Mouse (Mus musculus) MEL (cell line): ENCODE data around the gene Rbck1.

Source experiments
- CHD2 ChIP-seq: IDR thresholded peaks from 2 replicates; pipeline ENCODE4 v1.6.1; 2011; ENCODE audit warnings: low read length, improper control_type of control experiment
- CTCF ChIP-seq, 3 experiments: IDR thresholded peaks in 2 of 3; conservative IDR thresholded peaks in 1 of 3; 2 replicates each; pipeline ENCODE4 v1.5.1; 2011 to 2012; ENCODE audit warnings: low read length in 3 of 3, low read depth in 2 of 3, mild to moderate bottlenecking in 2 of 3, improper control_type of control experiment in 1 of 3, inconsistent platforms in 1 of 3, mixed read lengths in 1 of 3, moderate library complexity in 1 of 3; ENCODE audit not compliant: control insufficient read depth in 1 of 3, insufficient read depth in 1 of 3, poor library complexity in 1 of 3, severe bottlenecking in 1 of 3
- ELF1 ChIP-seq: IDR thresholded peaks from 2 replicates; pipeline ENCODE4 v1.6.1; 2014; ENCODE audit warnings: low read depth, mild to moderate bottlenecking, inconsistent platforms, low read length, improper control_type of control experiment, moderate library complexity
- EP300 ChIP-seq, 2 experiments: IDR thresholded peaks; 2 replicates each; pipeline ENCODE4 v1.6.1; 2011; ENCODE audit warnings: improper control_type of control experiment in 2 of 2, low read length in 2 of 2, low read depth in 1 of 2, mild to moderate bottlenecking in 1 of 2
- ETS1 ChIP-seq: IDR thresholded peaks from 2 replicates; pipeline ENCODE4 v1.6.1; 2012; ENCODE audit warnings: low read depth, mild to moderate bottlenecking, inconsistent platforms, low read length, improper control_type of control experiment, moderate library complexity
- GATA1 ChIP-seq: IDR thresholded peaks from 2 replicates; pipeline ENCODE4 v1.6.1; 2011; ENCODE audit warnings: low read depth, low read length, improper control_type of control experiment
- MAZ ChIP-seq: IDR thresholded peaks from 2 replicates; pipeline ENCODE4 v1.6.1; 2012; ENCODE audit warnings: low read depth, mild to moderate bottlenecking, inconsistent platforms, low read length, improper control_type of control experiment
- MYC ChIP-seq: IDR thresholded peaks from 2 replicates; pipeline ENCODE4 v1.6.1; 2011; ENCODE audit warnings: low read depth, mild to moderate bottlenecking, low read length, improper control_type of control experiment, moderate library complexity
- POLR2A ChIP-seq, 2 experiments: IDR thresholded peaks; 2 replicates each; pipeline ENCODE4 v1.6.1; 2011 to 2012; ENCODE audit warnings: low read length in 2 of 2, mild to moderate bottlenecking in 2 of 2, control low read depth in 1 of 2, improper control_type of control experiment in 1 of 2, low read depth in 1 of 2, moderate library complexity in 1 of 2; ENCODE audit not compliant: control insufficient read depth in 1 of 2, insufficient read depth in 1 of 2, poor library complexity in 1 of 2
- TAL1 ChIP-seq: IDR thresholded peaks from 2 replicates; pipeline ENCODE4 v1.6.1; 2012; ENCODE audit warnings: mild to moderate bottlenecking, inconsistent platforms, low read length, moderate library complexity, mixed read lengths
- TBP ChIP-seq: IDR thresholded peaks from 2 replicates; pipeline ENCODE4 v1.8.0; 2011; ENCODE audit warnings: low read depth, low read length, improper control_type of control experiment
- USF1 ChIP-seq: IDR thresholded peaks from 2 replicates; pipeline ENCODE4 v1.6.1; 2014; ENCODE audit warnings: low read depth, mild to moderate bottlenecking, inconsistent platforms, low read length, improper control_type of control experiment, moderate library complexity
- ZKSCAN1 ChIP-seq: IDR thresholded peaks from 2 replicates; pipeline ENCODE4 v1.6.1; 2012; ENCODE audit warnings: low read depth, mild to moderate bottlenecking, inconsistent platforms, low read length, improper control_type of control experiment, moderate library complexity
- ZNF384 ChIP-seq: IDR thresholded peaks from 2 replicates; pipeline ENCODE4 v1.6.1; 2012; ENCODE audit warnings: low read depth, mild to moderate bottlenecking, inconsistent platforms, low read length, improper control_type of control experiment

GRCm38 (mm10) chr2:152332101-152332825, at the start of gene Rbck1:
- TF ChIP-seq CTCF (IDR thresholded peaks at IDR 0.05 in 2 of 3, conservative IDR thresholded peaks at IDR 0.05 in 1 of 3; ENCODE audit: control insufficient read depth in 1 of 3, insufficient read depth in 1 of 3, low read depth in 2 of 3, low read length in 3 of 3, poor library complexity in 1 of 3, severe bottlenecking in 1 of 3) (peak in 1 of 3 experiments; percentile 28; a peak in 2 of 6 replicates), GATA1 (no peak), EP300 (IDR thresholded peaks at IDR 0.05; ENCODE audit: low read depth in 1 of 2, low read length in 2 of 2) (no peak), CHD2 (no peak), POLR2A (IDR thresholded peaks at IDR 0.05; ENCODE audit: control insufficient read depth in 1 of 2, insufficient read depth in 1 of 2, low read depth in 1 of 2, low read length in 2 of 2, poor library complexity in 1 of 2) (peak; percentile 44 to 81; a peak in 3 of 4 replicates), ZKSCAN1 (no peak), ETS1 (peak; percentile 90), ELF1 (peak; percentile 98), MAZ (peak; percentile 67; the same call in 1 of the 2 replicates), USF1 (0 out of 2 replicates have a peak, but pooled peaks have one; percentile 4), TAL1 (no peak), ZNF384 (no peak), MYC (peak; percentile 78), TBP (peak; percentile 45; the same call in 1 of the 2 replicates)
